Mouse (Mus musculus) T-helper 1 cell (primary cell): ENCODE measurements around the gene Txndc12.

Source experiments
- in situ Hi-C: fragments of 300-600 bp; cut with MboI, MseI; formaldehyde crosslinking; loops from one replicate; pipeline ENCODE4 v1.15.1; 2025; ENCODE audit warnings: high pct_unique_total_duplicates

Txndc12 gene

GRCm38 (mm10) chr4:108834115-108834970, at the start of gene Txndc12:
Txndc12 (plus strand) TSS chr4:108834601.
- in situ Hi-C loops, result no loop called here

GRCm38 (mm10) chr4:108789258-108789936, 45.0 kb upstream of the Txndc12 start:
- in situ Hi-C loops, result no loop called here

GRCm38 (mm10) chr4:108790507-108790906, 43.9 kb upstream of the Txndc12 start:
- in situ Hi-C loops, result no loop called here

- in situ Hi-C loops, result no loop called here
These were observed 40.5 kb upstream of the Txndc12 start for GRCm38 (mm10) chr4:108793941-108794340.

GRCm38 (mm10) chr4:108796701-108797100, 37.7 kb upstream of the Txndc12 start:
- in situ Hi-C loops, result no loop called here

GRCm38 (mm10) chr4:108798083-108798830, 36.1 kb upstream of the Txndc12 start:
- in situ Hi-C loops, result no loop called here

- in situ Hi-C loops, result no loop called here
These were observed 30.9 kb upstream of the Txndc12 start for GRCm38 (mm10) chr4:108803535-108803934.

GRCm38 (mm10) chr4:108811142-108811541, 23.3 kb upstream of the Txndc12 start:
- in situ Hi-C loops, result no loop called here

- in situ Hi-C loops, result no loop called here
These were observed 22.9 kb upstream of the Txndc12 start for GRCm38 (mm10) chr4:108811550-108811949.

GRCm38 (mm10) chr4:108825677-108826076, 8.7 kb upstream of the Txndc12 start:
- in situ Hi-C loops, result no loop called here

GRCm38 (mm10) chr4:108826096-108826495, 8.3 kb upstream of the Txndc12 start:
- in situ Hi-C loops, result no loop called here

GRCm38 (mm10) chr4:108826643-108827042, 7.8 kb upstream of the Txndc12 start:
- in situ Hi-C loops, result no loop called here

GRCm38 (mm10) chr4:108830698-108831097, 3.7 kb upstream of the Txndc12 start:
- in situ Hi-C loops, result no loop called here

GRCm38 (mm10) chr4:108832916-108833827, 1.2 kb upstream of the Txndc12 start, which contains the start of gene Btf3l4:
Btf3l4 (minus strand) TSS chr4:108833614.
- in situ Hi-C loops, result no loop called here

GRCm38 (mm10) chr4:108833828-108834114, 630 bp upstream of the Txndc12 start:
- in situ Hi-C loops, result no loop called here

GRCm38 (mm10) chr4:108834971-108835311, 540 bp downstream of the Txndc12 start:
- in situ Hi-C loops, result no loop called here

GRCm38 (mm10) chr4:108835496-108835895, 1.1 kb downstream of the Txndc12 start:
- in situ Hi-C loops, result no loop called here

GRCm38 (mm10) chr4:108838031-108838430, 3.6 kb downstream of the Txndc12 start:
- in situ Hi-C loops, result no loop called here

- in situ Hi-C loops, result no loop called here
These were observed 7.6 kb downstream of the Txndc12 start for GRCm38 (mm10) chr4:108841920-108842578.

GRCm38 (mm10) chr4:108843336-108843735, 8.9 kb downstream of the Txndc12 start:
- in situ Hi-C loops, result no loop called here
